Mouse (Mus musculus): Measurements from ENCODE around the gene Sptbn4.

DNA sequence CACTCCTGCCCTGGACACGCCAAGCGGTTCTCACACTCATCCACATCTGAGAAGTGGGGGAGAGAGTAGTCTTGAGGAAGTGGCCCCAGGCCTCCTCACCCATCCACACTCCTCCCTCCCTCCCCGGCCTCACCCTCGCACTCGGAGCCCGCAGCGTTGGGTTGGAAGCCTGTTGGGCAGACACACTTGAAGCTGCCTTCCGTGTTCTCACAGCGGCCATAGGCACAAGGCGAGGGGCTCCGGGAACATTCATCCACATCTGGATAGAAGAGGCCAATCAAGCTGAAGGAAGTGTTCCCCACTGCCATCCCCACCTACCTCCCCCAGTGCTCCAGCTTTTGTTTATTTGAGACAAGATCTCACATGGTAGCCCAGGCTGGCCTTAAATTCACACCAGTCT is 123.3 kb downstream of the Sptbn4 start:
- TF ChIP-seq POLR2A (IDR thresholded peaks at IDR 0.05; ENCODE audit: borderline replicate concordance, extremely low read depth, insufficient read depth, insufficient read length, poor library complexity, severe bottlenecking) (no peak), CTCF (IDR thresholded peaks at IDR 0.05; ENCODE audit: borderline replicate concordance, extremely low read depth, insufficient read depth, insufficient read length) (no peak)

Measured in brain, embryonic 14.5 days (tissue).